Mouse (Mus musculus) heart, embryonic 14.5 days (tissue): Measurements from ENCODE around the gene Mre11a. TPM values are rescaled to one million over a fixed set of nuclear protein-coding genes. Genes with fewer than 3 reads are reported as not detected.

Experiments used
- ATAC-seq: fragments of 200-750 bp; cut with Nextera tagmentation; 2 replicates; pipeline ENCODE4 v1.8.0; 2017; ENCODE audit warnings: low read depth, moderate TSS enrichment; ENCODE audit not compliant: insufficient number of reproducible peaks, insufficient read depth, low FRiP score
- H3K27ac ChIP-seq, 2 experiments: fragments of 200-500 bp in 1 of 2; fragments of 300-500 bp in 1 of 2; sonication (generic) in 1 of 2; replicated peaks in 1 of 2; 2 replicates each; pipeline ENCODE4 v1.5.1; 2012 to 2014; ENCODE audit warnings: low read depth in 2 of 2, low read length in 2 of 2, control low read depth in 1 of 2, mild to moderate bottlenecking in 1 of 2, mixed read lengths in 1 of 2; ENCODE audit not compliant: control insufficient read depth in 1 of 2, insufficient read depth in 1 of 2
- H3K27me3 ChIP-seq: fragments of 300-500 bp; sonication (generic); 2 replicates; pipeline ENCODE4 v1.6.1; 2014; ENCODE audit warnings: mild to moderate bottlenecking, low read length, control low read depth; ENCODE audit not compliant: control insufficient read depth, insufficient read depth
- H3K36me3 ChIP-seq: fragments of 300-500 bp; sonication (generic); 2 replicates; pipeline ENCODE4 v1.6.1; 2014; ENCODE audit warnings: mild to moderate bottlenecking, control low read depth, low read length, mixed read lengths; ENCODE audit not compliant: control insufficient read depth, insufficient read depth
- H3K4me1 ChIP-seq, 2 experiments: fragments of 200-500 bp in 1 of 2; fragments of 300-500 bp in 1 of 2; sonication (generic) in 1 of 2; 2 replicates each; pipeline ENCODE4 v1.6.1; 2012 to 2014; ENCODE audit warnings: low read length in 2 of 2, control low read depth in 1 of 2, mixed read lengths in 1 of 2; ENCODE audit not compliant: control insufficient read depth in 2 of 2, insufficient read depth in 2 of 2
- H3K4me2 ChIP-seq: fragments of 300-500 bp; sonication (generic); 2 replicates; pipeline ENCODE4 v1.6.1; 2014; ENCODE audit warnings: mild to moderate bottlenecking, low read length
- H3K4me3 ChIP-seq, 2 experiments: fragments of 200-500 bp in 1 of 2; fragments of 300-500 bp in 1 of 2; sonication (generic) in 1 of 2; 2 replicates each; pipeline ENCODE4 v1.5.1; 2012 to 2014; ENCODE audit warnings: low read length in 2 of 2, mild to moderate bottlenecking in 2 of 2, control low read depth in 1 of 2, low read depth in 1 of 2, moderate library complexity in 1 of 2; ENCODE audit not compliant: control insufficient read depth in 1 of 2, insufficient read depth in 1 of 2
- H3K9ac ChIP-seq: fragments of 300-500 bp; sonication (generic); 2 replicates; pipeline ENCODE4 v1.6.1; 2014; ENCODE audit warnings: mild to moderate bottlenecking, low read length
- H3K9me3 ChIP-seq: fragments of 300-500 bp; sonication (generic); 2 replicates; pipeline ENCODE4 v1.6.1; 2016; ENCODE audit warnings: low read length, control low read depth; ENCODE audit not compliant: control insufficient read depth
- WGBS: fragments of 180-500 bp; shearing (Covaris S2); extraction: QIAGEN DNeasy Blood & Tissue Kit; methylation state at CpG from one replicate; pipeline ENCODE4 v1.1.7; 2014; 5-methylcytosine and 5-hydroxymethylcytosine counted together
- polyA plus RNA-seq: library from polyadenylated mRNA; unstranded; fragments of >200 nt; fragmentation: Nextera tagmentation; extraction: Ambion mirVana; gene quantifications from 2 replicates; pipeline ENCODE4 v1.2.1, GENCODE M21; 2014

Mre11a gene
- polyA plus RNA-seq, 1 experiment from 2014 or later: 14.7 TPM

GRCm38 (mm10) chr9:14885954-14886353 is 101.5 kb downstream of the Mre11a start:
- WGBS: 75% methylated on average over 1 of the region's 1 CpGs
- Histone ChIP-seq H3K4me3 (no peak overlapping the region), H3K9me3 (no peaks in the 10 kb centered on the region), H3K4me1 (no peaks in the 10 kb centered on the region; a peak in 2 of 4 replicates), H3K27ac (no peak overlapping the region), H3K9ac (no peak overlapping the region), H3K27me3 (no peaks in the 10 kb centered on the region), H3K4me2 (no peak overlapping the region), H3K36me3 (no peaks in the 10 kb centered on the region)
- no peak for ATAC-seq

Other genes with a start within 250 kb of the Mre11a start
- 25.5 and 26.4 TPM in 2 replicates for gene Amotl1, start 139.6 kb upstream of the Mre11a start, polyA plus RNA-seq
- gene Piwil4, start 43.9 kb upstream of the Mre11a start, polyA plus RNA-seq: 0.07 TPM in 1 of 2 replicates, not detected in the other
- 1.1 and 1.2 TPM in 2 replicates for gene Fut4, start 32.3 kb upstream of the Mre11a start, polyA plus RNA-seq
- not detected in 2 replicates for gene 1700012B09Rik, start 13.6 kb upstream of the Mre11a start, polyA plus RNA-seq
- 22.4 and 23.2 TPM in 2 replicates for gene Ankrd49, start 202 bp downstream of the Mre11a start, polyA plus RNA-seq
- 0.18 TPM in 1 of 2 replicates, not detected in the other for gene Gpr83, start 75.6 kb downstream of the Mre11a start, polyA plus RNA-seq
- gene Izumo1r, start 119.3 kb downstream of the Mre11a start, polyA plus RNA-seq: not detected in 2 replicates